Mouse (Mus musculus) forebrain, postnatal 0 days (tissue): ENCODE measurements around the gene Armc12. TPM values are rescaled to one million over a fixed set of nuclear protein-coding genes. Genes with fewer than 3 reads are reported as not detected.

ENCODE experiments used
- ATAC-seq: fragments of 200-750 bp; cut with Nextera tagmentation; 2 replicates; pipeline ENCODE4 v1.8.0; 2017; ENCODE audit warnings: mild to moderate bottlenecking, moderate library complexity
- DNase-seq: peaks from one replicate; pipeline ENCODE4 v3.0.0-alpha.2; 2015
- H3K27ac ChIP-seq: fragments of 300-500 bp; sonication (generic); 2 replicates; pipeline ENCODE4 v1.5.1; 2014; ENCODE audit warnings: low read depth, mild to moderate bottlenecking, antibody characterized with exemption, low read length, moderate library complexity, mixed read lengths
- H3K27me3 ChIP-seq: fragments of 300-500 bp; sonication (generic); 2 replicates; pipeline ENCODE4 v1.6.1; 2014; ENCODE audit warnings: mild to moderate bottlenecking, low read length, mixed read lengths; ENCODE audit not compliant: insufficient read depth
- H3K36me3 ChIP-seq: fragments of 300-500 bp; sonication (generic); 2 replicates; pipeline ENCODE4 v1.6.1; 2014; ENCODE audit warnings: mild to moderate bottlenecking, moderate library complexity; ENCODE audit not compliant: insufficient read depth
- H3K4me1 ChIP-seq: fragments of 300-500 bp; sonication (generic); 2 replicates; pipeline ENCODE4 v1.6.1; 2014; ENCODE audit warnings: antibody characterized with exemption; ENCODE audit not compliant: insufficient read depth
- H3K4me2 ChIP-seq: fragments of 300-500 bp; sonication (generic); 2 replicates; pipeline ENCODE4 v1.6.1; 2014; ENCODE audit warnings: low read depth, mild to moderate bottlenecking, moderate library complexity
- H3K4me3 ChIP-seq: fragments of 300-500 bp; sonication (generic); 2 replicates; pipeline ENCODE4 v1.5.1; 2014; ENCODE audit warnings: low read depth, low read length, mixed read lengths
- H3K9ac ChIP-seq: fragments of 300-500 bp; sonication (generic); 2 replicates; pipeline ENCODE4 v1.6.1; 2014; ENCODE audit warnings: mild to moderate bottlenecking
- H3K9me3 ChIP-seq: fragments of 300-500 bp; sonication (generic); 2 replicates; pipeline ENCODE4 v1.6.1; 2016; ENCODE audit warnings: low read length
- CTCF ChIP-seq: sonication (generic); IDR thresholded peaks from 2 replicates; pipeline ENCODE4 v1.5.1; 2016; ENCODE audit warnings: antibody characterized with exemption, control low read depth, low read depth
- WGBS: fragments of 180-500 bp; shearing (Covaris S2); extraction: QIAGEN DNeasy Blood & Tissue Kit; methylation state at CpG from one replicate; pipeline ENCODE4 v1.1.7; 2014; 5-methylcytosine and 5-hydroxymethylcytosine counted together
- polyA plus RNA-seq: library from polyadenylated mRNA; unstranded; fragments of >200 nt; fragmentation: Nextera tagmentation; extraction: Ambion mirVana; gene quantifications from 2 replicates; pipeline ENCODE4 v1.2.1, GENCODE M21; 2015
- total RNA-seq: library from RNA; depleted of rRNA; stranded (reverse); fragments of >200 nt; gene quantifications from 2 replicates; pipeline ENCODE4 v1.2.3, GENCODE M21; 2014

The Armc12 gene
- total and polyA plus RNA-seq, 2 experiments from 2014 or later: not detected

DNA sequence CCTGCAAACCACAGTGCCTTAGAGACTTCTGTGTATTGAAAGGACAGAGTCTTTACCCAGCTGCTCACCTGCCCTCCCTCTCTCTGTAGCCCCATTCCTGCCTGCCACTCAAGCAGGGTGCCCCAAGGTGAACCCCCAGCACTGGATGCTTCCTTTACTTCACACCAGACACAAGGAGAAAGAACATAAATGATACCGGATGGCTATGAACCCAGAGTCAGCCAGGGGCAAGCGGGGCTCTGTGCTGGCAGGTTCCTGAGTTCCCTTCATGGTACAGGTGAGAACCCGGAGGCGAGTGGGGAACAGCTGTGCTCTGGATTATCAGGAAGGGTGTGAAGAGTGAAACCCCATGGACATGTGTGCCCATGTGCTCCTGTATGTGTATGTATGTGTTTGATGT lies 25.0 kb upstream of the Armc12 start:
- TF ChIP-seq CTCF: no peak
- Histone ChIP-seq H3K27ac (no peak overlapping the region), H3K4me2 (no peak overlapping the region), H3K4me1 (no peaks in the 10 kb centered on the region), H3K4me3 (no peak overlapping the region), H3K9ac (no peak overlapping the region), H3K27me3 (no peaks in the 10 kb centered on the region), H3K36me3 (no peaks in the 10 kb centered on the region), H3K9me3 (no peaks in the 10 kb centered on the region)
- no peak for ATAC-seq
- 90% methylated on average over 4 of the region's 4 CpGs for WGBS
- no peak for DNase-seq

DNA sequence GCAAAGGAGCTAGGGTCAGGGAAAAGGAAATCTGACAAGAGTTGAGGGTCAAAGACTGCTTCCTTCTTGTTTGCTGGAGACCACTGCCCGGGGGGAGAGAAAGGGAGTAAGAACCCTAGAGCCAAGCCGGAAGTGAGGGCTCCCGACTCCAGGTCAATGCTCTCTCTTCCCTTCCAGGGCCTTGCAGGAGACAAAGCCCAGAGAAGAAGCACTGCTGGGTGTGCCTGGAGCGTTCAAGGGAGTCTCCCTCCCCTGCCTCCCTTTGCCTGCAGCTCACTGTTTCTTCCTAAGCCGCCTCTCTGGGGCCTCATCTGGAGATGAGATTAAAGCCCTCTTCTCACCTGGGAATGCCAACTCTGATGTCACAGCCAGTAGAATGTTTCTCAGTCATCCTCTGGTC lies 23.7 kb upstream of the Armc12 start:
- no peaks in the 10 kb centered on the region for H3K36me3 ChIP-seq
- H3K27me3 ChIP-seq: no peaks in the 10 kb centered on the region
- no peak overlapping the region for H3K4me2 ChIP-seq
- ATAC-seq (no peak), DNase-seq (no peak)
- H3K9ac ChIP-seq: no peak overlapping the region
- 31% methylated on average over 5 of the region's 5 CpGs for WGBS
- no peak overlapping the region for H3K27ac ChIP-seq
- no peak for TF ChIP-seq CTCF
- no peak overlapping the region for H3K4me3 ChIP-seq
- H3K4me1 ChIP-seq: no peaks in the 10 kb centered on the region
- no peaks in the 10 kb centered on the region for H3K9me3 ChIP-seq

DNA sequence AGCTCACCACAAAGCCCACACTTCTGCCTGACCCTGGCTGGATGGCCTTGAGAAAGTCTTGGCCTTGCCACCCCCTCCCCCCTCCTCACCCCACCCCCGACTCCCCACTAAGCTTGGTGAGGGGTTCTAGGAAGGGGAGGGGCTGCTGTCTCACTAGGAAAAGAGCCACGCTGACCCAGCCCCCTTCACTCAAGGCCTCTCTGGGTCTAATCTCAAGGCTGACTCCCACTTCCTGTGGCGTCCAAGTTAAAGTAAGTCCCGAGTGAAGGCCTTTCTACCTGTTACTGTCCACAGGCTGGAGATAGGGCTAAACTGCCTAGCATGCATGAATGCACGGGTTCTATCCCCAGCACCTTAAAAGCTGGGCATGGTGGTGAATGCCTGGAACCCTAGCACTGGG lies 23.1 kb upstream of the Armc12 start:
- Histone ChIP-seq H3K4me2 (no peak overlapping the region), H3K9ac (no peak overlapping the region), H3K9me3 (no peaks in the 10 kb centered on the region), H3K4me1 (no peaks in the 10 kb centered on the region), H3K4me3 (no peak overlapping the region), H3K36me3 (no peaks in the 10 kb centered on the region), H3K27ac (no peak overlapping the region), H3K27me3 (no peaks in the 10 kb centered on the region)
- no peak for ATAC-seq
- 31% methylated on average over 5 of the region's 5 CpGs for WGBS
- TF ChIP-seq CTCF: no peak
- DNase-seq: no peak

DNA sequence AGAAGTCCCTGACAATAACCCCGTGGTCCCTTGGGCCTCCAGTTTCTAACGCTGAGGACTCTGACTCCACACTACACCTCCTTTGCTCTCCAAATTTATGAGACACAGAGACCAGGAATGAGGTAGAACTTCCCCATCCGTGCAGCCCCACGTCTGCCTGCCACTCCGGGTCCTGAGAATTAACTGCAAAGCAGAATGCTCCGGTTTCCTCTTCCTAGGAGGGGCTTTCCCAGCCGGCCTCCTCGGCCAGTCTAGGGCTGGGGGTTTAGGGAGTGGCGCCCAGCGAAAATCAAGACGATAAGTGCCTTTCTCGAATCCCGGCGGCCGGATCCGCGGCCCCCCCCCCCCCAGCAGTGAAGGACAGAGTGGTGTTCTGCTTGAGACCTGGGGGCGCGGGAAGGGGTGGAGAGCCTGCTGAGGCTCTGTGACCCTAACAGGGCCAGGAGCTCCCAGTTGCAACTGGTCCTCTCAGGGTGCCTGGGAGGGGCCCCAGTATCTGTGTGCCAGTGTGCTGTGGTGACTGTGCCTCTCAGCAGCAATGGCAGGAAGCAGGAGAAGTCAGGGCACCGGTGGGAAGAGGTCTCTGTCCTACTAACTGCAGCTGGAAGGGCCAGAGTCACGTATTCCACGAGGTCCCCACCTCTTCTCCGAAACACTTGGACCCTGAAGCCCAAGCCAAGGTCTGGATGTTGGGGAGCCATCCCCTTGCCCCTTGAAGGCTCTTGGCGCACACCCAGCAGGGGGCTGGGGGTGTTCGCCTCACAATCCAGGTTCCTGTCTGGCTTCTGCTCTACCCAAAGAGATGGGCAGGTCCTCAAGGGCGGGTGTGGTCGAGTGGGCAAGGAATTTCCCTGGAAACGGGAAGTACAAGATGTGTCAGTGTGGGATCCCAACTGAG lies 19.9 kb upstream of the Armc12 start:
- WGBS: 9% methylated on average over 28 of the region's 28 CpGs

DNA sequence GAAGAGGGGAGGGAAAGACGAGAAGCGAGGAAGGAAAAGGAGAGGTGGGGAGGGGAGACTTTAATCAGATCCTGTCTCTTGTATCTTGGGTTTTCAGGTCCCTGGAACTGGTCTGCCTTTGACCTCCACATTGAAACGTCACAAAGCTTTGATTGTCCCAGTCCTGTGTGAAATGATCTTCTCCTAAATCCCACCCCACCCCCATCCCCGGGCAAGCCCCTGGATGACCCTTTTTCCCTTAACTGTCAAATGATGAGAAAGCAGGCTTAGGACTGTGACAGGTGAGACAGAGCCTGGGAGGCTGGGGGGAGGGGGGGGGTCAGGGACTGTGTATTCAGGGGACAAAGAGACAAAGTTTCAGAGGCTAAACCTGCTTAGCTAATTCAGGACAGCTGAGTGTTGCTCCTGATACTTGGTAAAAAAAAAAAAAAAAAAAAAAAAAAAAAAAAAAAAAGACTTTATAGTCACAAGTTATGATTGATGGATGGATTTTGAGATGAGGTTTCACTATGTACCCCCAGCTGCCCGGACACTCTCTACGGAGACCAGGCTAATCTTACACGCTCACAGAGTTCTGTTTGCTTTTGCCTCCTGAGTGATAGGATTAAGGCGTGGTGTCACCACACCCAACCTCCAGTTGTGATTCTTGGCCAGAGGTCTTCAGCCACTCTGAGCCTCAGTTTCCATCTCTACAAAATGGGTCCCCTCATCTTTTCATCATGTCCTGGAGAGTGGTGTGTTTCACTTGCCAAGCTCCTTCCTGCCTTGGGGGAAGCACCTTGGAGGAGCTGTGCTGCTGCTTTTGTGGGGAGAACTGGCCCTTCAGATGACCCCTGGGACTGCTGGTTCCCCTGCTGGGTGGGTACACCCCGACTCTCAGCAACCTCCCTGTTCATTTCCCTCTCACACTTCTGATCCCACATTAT lies 18.7 kb upstream of the Armc12 start:
- 44% methylated on average over 9 of the region's 9 CpGs for WGBS
- TF ChIP-seq CTCF: no peak
- no peaks in the 10 kb centered on the region for H3K9me3 ChIP-seq
- H3K27me3 ChIP-seq: no peaks in the 10 kb centered on the region
- DNase-seq: no peak
- no peak for ATAC-seq
- no peak overlapping the region for H3K9ac ChIP-seq
- no peak overlapping the region for H3K27ac ChIP-seq
- no peaks in the 10 kb centered on the region for H3K36me3 ChIP-seq
- no peaks in the 10 kb centered on the region for H3K4me1 ChIP-seq
- no peak overlapping the region for H3K4me2 ChIP-seq
- H3K4me3 ChIP-seq: no peak overlapping the region

More for the DNA sequence above, 19.9 kb upstream of the Armc12 start:
- Histone ChIP-seq H3K9me3 (no peaks in the 10 kb centered on the region), H3K9ac (no peak overlapping the region), H3K36me3 (no peaks in the 10 kb centered on the region), H3K27ac (no peak overlapping the region), H3K4me1 (no peaks in the 10 kb centered on the region), H3K27me3 (no peaks in the 10 kb centered on the region), H3K4me2 (peak overlapping the region; percentile 5; the same call in 1 of the 2 replicates), H3K4me3 (no peak overlapping the region)
- ATAC-seq (no peak), DNase-seq (no peak)
- TF ChIP-seq CTCF: no peak

DNA sequence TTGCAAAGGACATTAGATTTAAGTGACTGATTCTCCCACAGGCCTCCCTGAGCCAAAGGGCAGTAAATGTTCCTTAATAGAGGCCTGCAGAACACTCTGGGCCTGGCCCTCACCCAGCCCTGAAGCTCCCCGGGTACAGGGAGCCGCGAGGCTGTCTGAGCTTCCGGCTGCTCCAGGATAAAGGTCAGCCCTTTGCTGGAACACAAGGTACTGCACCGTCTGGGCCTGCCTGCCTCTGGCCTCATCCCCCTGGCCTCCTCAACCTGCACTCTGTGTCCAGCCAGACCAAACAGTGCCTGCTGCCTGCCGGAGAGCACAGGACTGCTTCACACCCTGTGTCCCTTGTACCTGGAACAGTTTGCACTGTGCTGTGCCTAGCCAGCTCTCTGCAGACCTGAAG lies 17.9 kb upstream of the Armc12 start:
- DNase-seq (no peak), ATAC-seq (no peak)
- no peaks in the 10 kb centered on the region for H3K36me3 ChIP-seq
- peaks cover 4% of the 10 kb centered on the region; the same call in 1 of the 2 replicates for H3K4me1 ChIP-seq
- no peaks in the 10 kb centered on the region for H3K9me3 ChIP-seq
- TF ChIP-seq CTCF: no peak
- H3K4me3 ChIP-seq: no peak overlapping the region
- no peak overlapping the region for H3K4me2 ChIP-seq
- no peak overlapping the region for H3K27ac ChIP-seq
- no peaks in the 10 kb centered on the region for H3K27me3 ChIP-seq
- no peak overlapping the region for H3K9ac ChIP-seq
- WGBS: 55% methylated on average over 6 of the region's 6 CpGs

DNA sequence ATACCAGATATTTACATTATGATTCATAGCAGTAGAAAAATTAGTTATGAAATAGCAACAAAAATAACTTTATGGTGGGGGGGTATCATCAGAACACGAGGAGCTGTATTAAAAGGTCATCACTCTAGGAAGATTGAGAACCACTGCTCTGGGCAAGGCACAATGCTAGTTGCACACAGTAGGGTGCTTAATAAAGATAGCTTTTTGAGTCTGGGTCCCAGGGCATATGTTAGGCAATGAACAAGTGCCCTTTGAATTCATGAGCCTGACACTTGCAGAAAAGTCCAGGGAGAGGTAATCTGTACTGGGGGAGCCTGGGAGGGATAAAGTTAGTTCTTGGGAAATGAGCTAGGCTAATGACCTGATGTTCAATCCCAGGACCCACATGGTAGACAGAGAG lies 17.3 kb upstream of the Armc12 start:
- TF ChIP-seq CTCF: no peak
- no peak for DNase-seq
- Histone ChIP-seq H3K4me1 (peaks cover 6% of the 10 kb centered on the region; the same call in 1 of the 2 replicates), H3K9ac (no peak overlapping the region), H3K4me3 (no peak overlapping the region), H3K27me3 (no peaks in the 10 kb centered on the region), H3K4me2 (no peak overlapping the region), H3K27ac (no peak overlapping the region), H3K36me3 (no peaks in the 10 kb centered on the region), H3K9me3 (no peaks in the 10 kb centered on the region)
- ATAC-seq: no peak
- 80% methylated on average over 1 of the region's 1 CpGs for WGBS
